Mouse (Mus musculus) G1E-ER4 (cell line): ENCODE results near the gene Arl2bp. TPM values are rescaled to one million over a fixed set of nuclear protein-coding genes. Genes with fewer than 3 reads are reported as not detected.

Experiments
- GATA1 ChIP-seq: IDR thresholded peaks from one replicate; pipeline ENCODE4 v1.8.0; 2012; ENCODE audit warnings: low read length, inconsistent platforms
- polyA plus RNA-seq: library from polyadenylated mRNA; stranded (reverse); fragments of >175 nt; gene quantifications from 2 replicates; pipeline ENCODE4 v1.2.3, GENCODE M21; 2012

Arl2bp gene
- polyA plus RNA-seq, 1 experiment, result 237 TPM

GRCm38 (mm10) chr8:94680414-94680813 lies 14.0 kb downstream of the Arl2bp start:
- no peak for TF ChIP-seq GATA1

DNA sequence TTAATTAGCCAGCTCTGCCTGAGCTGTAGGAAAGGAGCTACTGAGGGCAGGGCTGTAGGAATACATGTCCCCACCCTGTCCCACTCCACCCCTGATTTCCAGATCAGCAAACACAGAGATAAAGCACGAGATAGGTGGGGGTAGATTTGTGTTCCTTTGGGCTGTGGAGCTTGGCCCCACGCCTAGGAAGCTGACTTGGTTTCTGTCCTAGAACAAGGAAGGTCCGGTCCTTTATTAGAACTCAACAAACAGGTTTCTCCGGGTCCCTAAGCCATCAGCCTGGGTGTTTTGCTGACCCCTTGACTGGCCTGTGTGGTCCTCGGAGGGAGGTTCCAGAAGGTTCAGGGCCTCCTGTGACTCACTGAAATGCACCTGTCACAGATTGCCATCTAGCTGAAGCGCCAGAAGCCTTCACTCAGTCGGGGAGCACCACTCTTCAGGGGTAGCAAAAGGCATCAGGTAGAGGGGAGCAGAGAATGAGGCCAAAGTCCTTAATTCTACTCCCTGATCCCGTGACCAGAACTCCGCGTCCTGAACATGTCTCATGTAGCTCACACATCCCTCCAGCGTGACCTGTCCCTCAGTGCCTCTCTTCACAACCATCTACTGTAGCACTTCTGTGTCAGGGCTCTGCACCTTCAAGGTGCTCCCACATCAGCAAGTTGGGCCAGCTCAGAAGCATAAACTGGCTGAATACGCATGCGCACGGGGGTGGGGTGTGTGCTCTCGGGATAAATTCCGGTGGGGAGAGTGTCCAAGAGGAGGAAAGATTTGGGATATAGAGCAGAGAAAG lies 16.5 kb downstream of the Arl2bp start:
- TF ChIP-seq GATA1, result no peak

- TF ChIP-seq GATA1, result no peak
Measured at GRCm38 (mm10) chr8:94684287-94684686, 17.9 kb downstream of the Arl2bp start.

DNA sequence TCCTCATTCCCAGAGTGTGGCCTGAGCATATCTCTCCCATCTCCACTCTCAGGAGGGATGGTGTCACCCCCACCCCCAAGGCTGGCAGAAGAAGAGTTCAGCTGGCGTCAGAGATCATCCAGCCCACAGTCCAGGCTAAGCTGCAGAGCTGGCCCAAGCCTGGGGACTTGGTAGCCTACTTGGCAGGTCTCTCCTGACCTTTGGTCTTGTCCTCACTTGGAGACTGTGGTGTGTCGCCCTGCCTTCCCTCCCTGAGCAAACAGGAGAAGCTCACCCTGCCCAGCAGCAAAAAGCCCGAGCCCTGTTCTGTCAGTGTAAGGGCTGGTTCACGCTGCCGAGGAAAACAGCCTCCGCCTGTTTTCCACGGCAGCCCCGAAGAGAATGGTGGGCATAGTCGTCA lies 19.6 kb downstream of the Arl2bp start:
- TF ChIP-seq GATA1, result no peak

- no peak for TF ChIP-seq GATA1
Measured at GRCm38 (mm10) chr8:94694701-94695100, 28.3 kb downstream of the Arl2bp start.

GRCm38 (mm10) chr8:94695341-94695993 lies 29.1 kb downstream of the Arl2bp start:
- TF ChIP-seq GATA1, result no peak

DNA sequence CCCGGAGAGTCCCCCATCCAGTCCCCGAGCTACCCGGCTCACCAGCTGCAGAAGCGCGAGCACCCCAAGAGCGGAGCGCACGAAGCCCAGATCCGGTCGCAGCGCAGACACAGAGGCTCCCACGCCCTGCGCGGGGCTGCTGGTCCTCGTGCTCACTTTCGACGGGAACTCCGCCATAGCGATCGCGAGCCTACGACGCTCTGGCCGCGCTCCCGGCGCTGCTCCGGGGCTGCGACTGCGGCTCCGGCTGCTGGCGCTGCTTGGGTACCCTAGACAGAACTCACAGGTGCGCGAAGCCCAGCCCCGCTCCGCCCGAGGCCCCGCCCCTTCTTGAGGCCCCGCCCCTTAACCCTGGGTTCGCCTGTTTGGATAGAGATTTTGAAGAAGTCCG lies 29.6 kb downstream of the Arl2bp start, which contains the start of gene Pllp:
TSS of gene Pllp (minus strand) at position 285 of the 391 bp plus-strand sequence.
- no peak for TF ChIP-seq GATA1

- no peak for TF ChIP-seq GATA1
Measured at GRCm38 (mm10) chr8:94696566-94696965, 30.2 kb downstream of the Arl2bp start.

DNA sequence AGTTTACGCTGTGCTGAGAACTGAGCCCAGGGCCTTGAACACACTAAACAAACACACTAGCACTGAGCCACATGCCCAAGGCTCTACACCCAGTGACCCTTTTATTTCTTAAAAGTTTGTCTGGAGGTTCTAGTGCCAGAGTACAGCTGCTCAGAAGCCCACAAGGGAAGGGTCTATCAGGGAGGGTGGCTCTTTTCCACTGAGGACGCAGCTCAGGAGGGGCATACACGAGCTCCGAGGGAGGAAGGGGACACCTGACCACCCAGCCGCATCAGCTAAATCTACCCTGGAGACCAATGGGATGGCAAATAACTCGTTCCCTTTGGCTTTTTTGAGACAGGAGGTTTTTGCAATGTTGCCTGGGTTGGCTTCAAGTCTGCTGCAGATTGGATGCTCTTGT lies 31.6 kb downstream of the Arl2bp start:
- no peak for TF ChIP-seq GATA1

GRCm38 (mm10) chr8:94699366-94699765 lies 33.0 kb downstream of the Arl2bp start:
- TF ChIP-seq GATA1, result no peak

DNA sequence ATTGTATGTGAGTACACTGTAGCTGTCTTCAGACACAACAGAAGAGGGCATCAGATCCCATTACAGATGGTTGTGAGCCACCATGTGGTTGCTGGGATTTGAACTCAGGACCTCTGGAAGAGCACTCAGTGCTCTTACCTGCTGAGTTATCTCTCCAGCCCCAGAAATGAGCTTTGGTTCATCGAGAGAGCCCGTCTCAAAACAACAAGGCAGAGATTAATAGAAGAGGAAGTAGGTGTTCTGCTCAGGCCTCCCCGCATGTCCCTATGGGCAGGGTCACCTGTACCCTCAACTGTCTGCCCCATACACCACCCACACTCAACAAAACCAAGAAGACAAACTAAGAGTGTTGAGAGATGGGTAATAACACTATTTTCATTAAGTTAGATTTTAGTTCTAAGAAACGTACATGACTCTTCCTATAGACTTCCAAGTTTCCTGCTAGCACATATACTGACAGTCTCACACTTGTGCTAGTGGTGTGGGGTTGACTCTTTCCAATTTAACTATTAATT lies 34.1 kb downstream of the Arl2bp start:
- no peak for TF ChIP-seq GATA1

DNA sequence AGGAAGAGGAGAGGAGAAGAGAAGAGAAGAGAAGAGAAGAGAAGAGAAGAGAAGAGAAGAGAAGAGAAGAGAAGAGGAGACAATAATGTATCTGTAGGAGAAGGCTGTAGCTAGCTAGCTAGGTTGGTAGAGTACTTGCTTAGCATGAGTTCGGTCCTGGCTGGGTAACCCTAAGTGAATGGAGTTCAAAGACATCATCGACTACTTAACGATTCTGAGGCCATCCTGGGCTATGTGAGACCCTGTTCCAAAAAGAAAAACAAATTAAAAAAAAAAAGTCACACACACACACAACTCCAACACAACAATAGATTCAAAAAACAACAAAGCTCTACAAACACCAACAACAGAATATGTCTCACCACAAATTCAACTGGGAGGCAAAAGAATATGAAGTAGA lies 35.8 kb downstream of the Arl2bp start:
- TF ChIP-seq GATA1, result no peak

DNA sequence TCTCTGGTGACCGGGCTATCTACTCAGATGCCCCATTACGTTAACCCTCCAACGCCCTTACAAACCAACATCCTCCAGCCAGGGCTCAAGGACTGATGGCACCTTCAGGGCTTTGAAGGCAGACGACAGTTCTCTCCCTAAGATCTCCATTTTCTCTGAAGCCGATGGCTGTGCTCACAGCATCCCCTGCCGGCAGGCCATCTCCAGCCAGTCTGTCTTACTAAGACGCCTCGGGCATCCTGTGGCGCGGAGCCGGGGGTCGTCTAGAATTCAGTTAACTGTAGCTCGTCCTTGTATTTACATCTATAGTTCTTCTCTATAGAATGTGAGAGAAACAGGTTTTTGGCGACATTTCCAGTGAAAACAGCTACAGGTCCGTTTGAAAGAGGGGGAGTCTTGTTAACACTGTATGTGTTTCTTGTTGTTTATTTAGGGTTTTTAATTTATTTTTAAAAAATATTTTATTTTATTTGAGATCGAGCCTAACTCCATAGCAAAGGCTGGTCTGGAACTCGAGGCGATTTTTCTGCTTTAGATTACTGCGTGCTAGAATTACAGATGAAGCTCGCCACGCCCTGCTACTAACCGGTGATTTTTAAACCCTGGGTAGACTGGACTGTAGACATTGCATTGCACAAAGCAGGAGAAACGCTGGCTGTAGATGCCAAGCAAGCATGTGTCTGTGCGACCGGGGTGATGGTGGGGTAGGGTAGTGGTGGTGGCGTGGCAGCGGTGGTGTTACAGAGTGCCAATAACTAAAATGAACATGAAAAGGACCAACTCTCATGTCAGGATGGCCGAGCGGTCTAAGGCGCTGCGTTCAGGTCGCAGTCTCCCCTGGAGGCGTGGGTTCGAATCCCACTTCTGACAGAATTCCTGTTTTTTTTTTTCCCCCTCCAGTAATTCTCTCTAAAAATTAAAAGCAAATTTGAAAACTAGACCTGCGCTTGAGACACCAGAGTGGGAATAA lies 36.7 kb downstream of the Arl2bp start:
- TF ChIP-seq GATA1, result no peak

DNA sequence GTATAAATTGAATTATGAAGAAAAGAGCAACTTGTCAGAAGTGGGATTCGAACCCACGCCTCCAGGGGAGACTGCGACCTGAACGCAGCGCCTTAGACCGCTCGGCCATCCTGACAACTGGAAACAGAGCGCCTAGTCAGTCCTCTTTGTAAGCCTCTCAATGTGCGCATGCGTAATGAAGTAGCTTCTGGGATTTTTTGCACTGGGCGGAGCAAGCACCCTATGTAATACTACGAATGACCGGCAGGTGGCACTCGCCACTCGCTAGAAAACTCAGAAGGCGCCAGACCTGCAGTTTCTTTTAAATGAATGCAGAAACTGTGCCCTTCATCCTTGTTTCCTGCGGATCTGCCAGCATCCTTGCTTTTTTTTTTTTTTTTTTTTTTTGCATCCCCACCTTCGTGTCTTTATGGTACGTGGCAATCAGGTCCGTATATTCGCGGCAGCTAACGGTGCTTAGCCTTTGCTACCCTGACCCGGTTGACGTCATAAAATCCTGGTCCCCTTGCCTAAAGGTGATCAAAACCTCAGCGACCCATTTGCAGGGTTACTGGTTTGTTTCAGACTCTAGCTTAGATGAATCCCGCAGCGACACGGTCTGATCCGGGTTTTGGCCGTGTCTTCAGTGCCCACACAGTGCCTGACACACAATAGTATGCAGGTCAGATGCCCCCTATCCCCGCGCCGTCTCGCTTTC lies 37.7 kb downstream of the Arl2bp start:
- TF ChIP-seq GATA1, result no peak

- no peak for TF ChIP-seq GATA1
Measured at GRCm38 (mm10) chr8:94704669-94704984, 38.2 kb downstream of the Arl2bp start.
